Mouse (Mus musculus) liver, adult 2 months (tissue): Measurements from ENCODE around the gene Ihh. TPM values are rescaled to one million over a fixed set of nuclear protein-coding genes. Genes with fewer than 3 reads are reported as not detected.

ENCODE experiments used
- DNase-seq: peaks from one replicate; pipeline ENCODE4 v3.0.0-alpha.2; 2011; ENCODE audit warnings: low read depth, low spot score; ENCODE audit errors: extremely low read depth
- H3K27ac ChIP-seq: fragments of 200-500 bp; replicated peaks from 2 replicates; pipeline ENCODE4 v1.5.1; 2012; ENCODE audit warnings: low read depth, mild to moderate bottlenecking, control low read depth, inconsistent platforms, low read length; ENCODE audit not compliant: insufficient read depth
- H3K27me3 ChIP-seq: fragments of 200-500 bp; 2 replicates; pipeline ENCODE4 v1.6.1; 2012; ENCODE audit warnings: mild to moderate bottlenecking, moderate library complexity, low read length, inconsistent platforms; ENCODE audit not compliant: control insufficient read depth, insufficient read depth
- H3K36me3 ChIP-seq: fragments of 200-500 bp; 2 replicates; pipeline ENCODE4 v1.6.1; 2012; ENCODE audit warnings: low read length, inconsistent platforms; ENCODE audit not compliant: control insufficient read depth, insufficient read depth
- H3K4me1 ChIP-seq: fragments of 200-500 bp; 2 replicates; pipeline ENCODE4 v1.6.1; 2011; ENCODE audit warnings: low read length; ENCODE audit not compliant: control insufficient read depth, insufficient read depth
- H3K4me3 ChIP-seq: fragments of 200-500 bp; 2 replicates; pipeline ENCODE4 v1.5.1; 2011; ENCODE audit warnings: low read depth, mild to moderate bottlenecking, control low read depth, low read length, moderate library complexity; ENCODE audit not compliant: insufficient read depth
- H3K79me2 ChIP-seq: fragments of 200-500 bp; 2 replicates; pipeline ENCODE4 v1.6.1; 2012; ENCODE audit warnings: inconsistent platforms, mild to moderate bottlenecking, low read length, moderate library complexity; ENCODE audit not compliant: control insufficient read depth, insufficient read depth
- H3K9ac ChIP-seq: fragments of 200-500 bp; 2 replicates; pipeline ENCODE4 v1.6.1; 2012; ENCODE audit warnings: low read depth, mild to moderate bottlenecking, control low read depth, inconsistent platforms, low read length
- CTCF ChIP-seq: fragments of 200-500 bp; IDR thresholded peaks from 2 replicates; pipeline ENCODE4 v1.5.1; 2011; ENCODE audit warnings: low read depth, low read length, control low read depth
- POLR2A ChIP-seq: fragments of 200-500 bp; IDR thresholded peaks from 2 replicates; pipeline ENCODE4 v1.6.1; 2011; ENCODE audit warnings: low read length, control low read depth; ENCODE audit not compliant: insufficient read depth; ENCODE audit errors: extremely low read depth
- WGBS: fragments of 180-500 bp; shearing (Covaris S2); methylation state at CpG from one replicate; pipeline ENCODE4 v1.1.7; 2018; 5-methylcytosine and 5-hydroxymethylcytosine counted together
- polyA plus RNA-seq: library from polyadenylated mRNA; depleted of rRNA; stranded (reverse); fragments of >200 nt; gene quantifications from 2 replicates; pipeline ENCODE4 v1.2.3, GENCODE M21; 2012
- total RNA-seq: library from RNA; depleted of rRNA; stranded (reverse); fragments of >200 nt; gene quantifications from 2 replicates; pipeline ENCODE4 v1.2.3, GENCODE M21; 2014

Gene Ihh
- total and polyA plus RNA-seq, 2 experiments, result 0.55 to 3.5 TPM

GRCm38 (mm10) chr1:74939762-74940161 lies 11.7 kb downstream of the Ihh start:
- Histone ChIP-seq H3K4me3 (no peak overlapping the region), H3K79me2 (no peaks in the 10 kb centered on the region), H3K27ac (no peak overlapping the region), H3K27me3 (peaks cover 4% of the 10 kb centered on the region; the same call in 1 of the 2 replicates), H3K36me3 (no peaks in the 10 kb centered on the region), H3K4me1 (no peaks in the 10 kb centered on the region), H3K9ac (no peak overlapping the region)
- 9% methylated on average over 3 of the region's 3 CpGs for WGBS
- TF ChIP-seq CTCF (no peak), POLR2A (no peak)
- DNase-seq, result no peak

GRCm38 (mm10) chr1:74936221-74936830 lies 15.1 kb downstream of the Ihh start:
- H3K36me3 ChIP-seq, result no peaks in the 10 kb centered on the region
- no peaks in the 10 kb centered on the region for H3K4me1 ChIP-seq
- H3K27ac ChIP-seq, result no peak overlapping the region
- peaks cover 3% of the 10 kb centered on the region; the same call in 1 of the 2 replicates for H3K27me3 ChIP-seq
- H3K9ac ChIP-seq, result no peak overlapping the region
- no peak overlapping the region for H3K4me3 ChIP-seq
- 49% methylated on average over 12 of the region's 12 CpGs for WGBS
- H3K79me2 ChIP-seq, result no peaks in the 10 kb centered on the region
- no peak for DNase-seq
- TF ChIP-seq CTCF, result no peak
- no peak for TF ChIP-seq POLR2A

- H3K27me3 ChIP-seq, result peaks cover 3% of the 10 kb centered on the region; the same call in 1 of the 2 replicates
- H3K36me3 ChIP-seq, result no peaks in the 10 kb centered on the region
- 3% methylated on average over 18 of the region's 18 CpGs for WGBS
- no peaks in the 10 kb centered on the region for H3K4me1 ChIP-seq
- TF ChIP-seq CTCF (no peak), POLR2A (no peak)
- DNase-seq, result peak; percentile 67
- H3K4me3 ChIP-seq, result no peak within 1 kb of the TSS
- no peak within 1 kb of the TSS for H3K9ac ChIP-seq
- H3K79me2 ChIP-seq, result no peaks in the 10 kb centered on the region
- H3K27ac ChIP-seq, result no peak within 1 kb of the TSS
These were observed 16.1 kb downstream of the Ihh start, which contains the start of gene Cfap65 for GRCm38 (mm10) chr1:74935402-74935801. TSS of gene Cfap65 (minus strand) at chr1:74935599.

GRCm38 (mm10) chr1:74927621-74928296 lies 23.7 kb downstream of the Ihh start:
- Histone ChIP-seq H3K27ac (no peak overlapping the region), H3K9ac (no peak overlapping the region), H3K4me3 (no peak overlapping the region), H3K36me3 (no peaks in the 10 kb centered on the region), H3K27me3 (no peaks in the 10 kb centered on the region), H3K4me1 (no peaks in the 10 kb centered on the region), H3K79me2 (no peaks in the 10 kb centered on the region)
- TF ChIP-seq CTCF (no peak), POLR2A (no peak)
- 83% methylated on average over 9 of the region's 9 CpGs for WGBS
- DNase-seq, result no peak

GRCm38 (mm10) chr1:74926721-74927120 lies 24.8 kb downstream of the Ihh start:
- no peaks in the 10 kb centered on the region for H3K36me3 ChIP-seq
- H3K4me1 ChIP-seq, result no peaks in the 10 kb centered on the region
- no peak overlapping the region for H3K9ac ChIP-seq
- no peak overlapping the region for H3K4me3 ChIP-seq
- WGBS, result 34% methylated on average over 6 of the region's 6 CpGs
- DNase-seq, result peak; percentile 17
- no peak overlapping the region for H3K27ac ChIP-seq
- no peaks in the 10 kb centered on the region for H3K27me3 ChIP-seq
- peak; percentile 98 for TF ChIP-seq CTCF
- no peak for TF ChIP-seq POLR2A
- H3K79me2 ChIP-seq, result no peaks in the 10 kb centered on the region

- TF ChIP-seq CTCF (no peak), POLR2A (no peak)
- no peak overlapping the region for H3K9ac ChIP-seq
- H3K4me3 ChIP-seq, result no peak overlapping the region
- H3K4me1 ChIP-seq, result no peaks in the 10 kb centered on the region
- DNase-seq, result no peak
- no peaks in the 10 kb centered on the region for H3K27me3 ChIP-seq
- H3K27ac ChIP-seq, result no peak overlapping the region
- no peaks in the 10 kb centered on the region for H3K79me2 ChIP-seq
- WGBS, result 62% methylated on average over 4 of the region's 4 CpGs
- no peaks in the 10 kb centered on the region for H3K36me3 ChIP-seq
These were observed 27.0 kb downstream of the Ihh start for GRCm38 (mm10) chr1:74924464-74924863.
